Mouse (Mus musculus) inflammation-experienced regulatory T-cells, adult 6 months (primary cell): ENCODE results near the gene Gramd4. TPM values are rescaled to one million over a fixed set of nuclear protein-coding genes. Genes with fewer than 3 reads are reported as not detected.
"Not testable (repeated sequence)": the region's sequence is repeated elsewhere in the genome, so short reads cannot be mapped to it uniquely, and the experiment has no call there.

Experiments
- ATAC-seq: one replicate; pipeline ENCODE4 v1.8.0; 2017
- polyA plus RNA-seq, 3 experiments: library from polyadenylated mRNA; unstranded; fragments of 100-300 nt; shearing (Covaris generic); gene quantifications; one replicate each; pipeline ENCODE4 v1.2.1; 2017

Gene Gramd4
- polyA plus RNA-seq, 3 experiments from 2014 or later, result 13.4 to 26.0 (median 22.9) TPM

DNA sequence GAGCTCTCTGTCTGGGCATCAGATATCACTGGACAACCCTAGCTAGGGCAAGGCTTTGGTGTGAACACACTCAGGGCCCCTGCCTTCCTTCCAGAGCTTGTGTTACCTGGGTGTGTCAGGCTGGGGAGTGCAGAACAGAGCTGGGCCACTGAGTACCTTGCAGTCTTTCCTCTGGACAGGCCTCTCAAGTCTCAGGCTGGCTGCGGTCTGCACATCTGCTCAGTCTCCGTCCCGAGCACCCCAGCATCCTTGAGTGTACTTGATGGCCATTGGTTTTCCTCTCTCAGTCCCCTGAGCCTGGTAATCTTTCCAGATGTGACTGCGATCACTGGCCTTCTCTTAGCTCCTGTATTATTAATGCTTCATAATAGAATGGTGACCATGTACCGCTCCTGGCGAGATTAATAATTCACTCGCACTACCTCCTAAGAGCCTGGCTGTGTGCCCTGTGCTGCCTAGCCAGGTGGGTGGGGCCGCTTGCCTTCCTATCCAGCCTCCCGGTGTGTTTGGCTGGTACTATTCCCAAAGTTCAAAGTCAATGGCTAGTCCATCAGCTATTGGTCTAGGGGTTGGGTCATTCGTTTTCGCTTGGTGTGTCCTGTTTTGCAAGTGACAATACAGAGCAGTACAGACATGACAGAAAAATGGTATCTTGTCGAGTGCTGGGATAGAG, 34.6 kb downstream of the Gramd4 start:
- ATAC-seq, result no peak

DNA sequence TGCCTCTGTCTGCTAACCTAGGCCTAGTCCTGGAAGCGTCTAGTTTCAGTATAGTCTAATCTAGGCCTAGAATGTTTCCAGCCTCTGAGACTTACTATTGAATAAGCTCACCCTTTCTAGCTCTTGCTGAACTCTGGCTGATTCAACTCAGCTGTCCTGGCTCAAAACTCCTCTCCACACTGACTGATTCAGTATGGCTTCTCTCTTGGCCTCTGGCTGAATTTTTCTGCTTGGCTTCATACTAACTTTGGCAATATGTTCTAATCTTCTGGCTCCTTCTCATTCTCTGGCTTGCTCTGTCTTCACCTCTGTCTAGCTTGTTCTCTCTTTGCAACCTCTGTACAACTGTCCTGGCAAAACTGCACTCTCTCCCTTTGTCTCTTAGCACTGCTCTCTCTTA, 35.7 kb downstream of the Gramd4 start:
- no peak for ATAC-seq

DNA sequence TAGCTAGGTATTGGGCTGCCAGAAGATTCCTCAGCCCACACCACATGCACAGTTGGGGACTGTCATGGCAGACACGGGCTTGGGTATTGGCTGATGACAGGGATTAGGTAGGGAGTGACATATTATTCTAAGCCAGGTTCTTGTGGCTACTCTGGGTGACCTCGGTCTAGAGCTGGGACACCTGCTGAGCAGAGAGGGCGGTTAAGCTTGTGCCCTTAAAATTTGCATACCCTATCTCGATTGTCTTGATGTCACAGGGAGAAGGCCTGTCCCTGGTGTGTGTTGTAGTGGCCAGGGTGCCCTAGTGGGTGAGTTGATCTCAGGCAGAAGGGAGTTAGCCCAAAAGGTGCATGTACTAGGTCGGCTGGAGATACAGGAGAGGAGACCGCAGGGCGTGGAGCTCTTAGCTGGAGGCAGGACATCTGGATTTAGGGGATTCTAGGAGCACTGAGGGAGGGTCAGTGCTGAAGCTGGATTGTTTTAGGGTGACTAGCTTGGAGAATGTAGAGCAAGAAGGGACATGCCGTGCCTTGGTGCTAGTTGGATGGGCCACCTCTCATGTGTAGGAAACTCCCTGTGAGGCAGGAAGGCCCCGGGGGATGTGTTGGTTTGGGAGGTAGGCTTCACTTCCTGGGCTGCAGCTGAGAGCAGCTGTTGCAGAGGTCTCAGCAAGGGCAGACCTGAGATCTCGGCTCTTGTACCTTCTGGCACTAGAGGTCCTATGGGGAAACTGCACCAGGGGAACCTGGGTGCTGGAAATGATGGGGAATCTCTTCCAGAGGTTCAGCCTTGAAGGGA, 37.0 kb downstream of the Gramd4 start:
- peak; percentile 94 for ATAC-seq

DNA sequence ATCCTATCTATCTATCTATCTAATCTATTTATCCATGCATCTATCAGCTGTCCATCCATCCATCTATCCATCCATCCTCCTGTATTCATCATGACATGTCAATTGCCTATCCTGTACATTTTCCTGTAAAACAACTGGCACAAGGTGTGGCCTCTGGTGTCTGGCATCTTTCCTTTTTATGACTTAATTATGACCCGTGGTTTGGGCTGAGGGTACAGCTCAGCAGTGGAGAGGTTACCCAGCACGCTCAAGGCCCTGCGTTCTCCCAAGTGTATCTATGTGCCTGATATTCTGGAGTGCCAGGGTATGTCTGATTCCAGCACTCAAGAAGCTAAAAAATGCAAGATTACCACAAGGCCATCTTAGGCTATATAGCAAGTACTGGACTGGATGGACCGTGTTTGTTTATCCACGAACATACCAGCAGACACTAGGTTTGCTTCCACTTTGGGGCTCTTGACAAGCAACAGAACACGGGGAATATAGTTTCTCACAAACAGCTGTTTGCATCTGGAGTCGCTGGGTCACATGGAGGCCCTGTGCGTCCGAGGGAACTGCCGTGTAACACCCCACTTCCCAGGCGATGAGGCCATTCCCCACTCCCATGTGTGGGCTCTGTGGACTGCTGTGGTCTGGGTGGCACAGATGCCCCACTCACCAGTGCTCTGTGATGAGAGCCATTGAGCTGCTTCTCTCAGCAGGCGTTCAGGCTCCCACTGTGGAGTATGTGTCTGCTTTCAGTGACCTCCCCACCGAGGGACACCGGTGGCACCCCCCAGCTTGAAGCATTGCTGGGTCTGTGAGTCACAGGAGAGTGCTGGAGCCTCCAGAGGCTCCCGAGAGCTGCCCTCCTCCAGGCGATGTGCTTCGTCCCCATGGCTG, 38.5 kb downstream of the Gramd4 start:
- no peak for ATAC-seq

- ATAC-seq, result not testable (repeated sequence)
Observed at GRCm38 (mm10) chr15:86096604-86097020, 39.1 kb downstream of the Gramd4 start.

DNA sequence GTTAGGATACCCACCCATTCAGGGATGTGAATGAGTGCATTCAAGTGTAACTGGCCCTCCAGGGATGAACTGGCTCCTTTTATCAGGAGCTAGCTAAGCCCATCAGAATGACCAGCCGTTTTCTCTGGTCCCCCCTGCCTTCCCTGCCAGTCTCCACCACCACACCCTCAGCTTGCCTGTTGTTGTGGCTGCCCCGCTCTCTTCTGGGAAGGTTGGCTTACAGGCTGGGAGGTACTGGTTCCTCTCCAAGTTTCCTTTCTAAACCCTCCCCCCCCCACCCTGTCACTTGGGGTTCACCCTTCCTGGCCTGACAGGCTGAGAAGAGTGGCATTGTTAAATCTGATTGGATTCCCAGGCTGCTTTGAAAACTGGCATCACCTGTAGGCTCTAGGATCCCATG, 40.4 kb downstream of the Gramd4 start:
- no peak for ATAC-seq

- no peak for ATAC-seq
Observed at GRCm38 (mm10) chr15:86101585-86101984, 44.1 kb downstream of the Gramd4 start.

DNA sequence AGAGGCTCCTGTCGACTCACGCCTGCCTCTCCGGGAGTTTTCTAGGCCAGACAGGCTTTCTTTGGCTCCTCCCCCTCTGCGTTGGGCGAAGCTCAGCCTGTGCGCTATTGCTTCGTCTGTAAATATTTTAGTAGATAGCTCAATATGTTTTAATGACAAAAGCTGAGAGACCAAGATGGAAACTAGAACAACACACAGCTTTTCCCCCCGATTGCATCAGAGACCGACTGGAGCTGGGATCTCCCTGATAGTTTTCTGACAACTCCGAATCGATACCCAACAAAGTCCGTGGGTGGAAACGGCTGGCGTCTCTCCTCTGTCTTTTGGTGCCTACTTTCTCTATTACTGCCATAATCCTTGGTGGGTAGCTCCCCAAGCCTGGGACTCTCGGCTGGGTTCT, 44.8 kb downstream of the Gramd4 start:
- no peak for ATAC-seq

DNA sequence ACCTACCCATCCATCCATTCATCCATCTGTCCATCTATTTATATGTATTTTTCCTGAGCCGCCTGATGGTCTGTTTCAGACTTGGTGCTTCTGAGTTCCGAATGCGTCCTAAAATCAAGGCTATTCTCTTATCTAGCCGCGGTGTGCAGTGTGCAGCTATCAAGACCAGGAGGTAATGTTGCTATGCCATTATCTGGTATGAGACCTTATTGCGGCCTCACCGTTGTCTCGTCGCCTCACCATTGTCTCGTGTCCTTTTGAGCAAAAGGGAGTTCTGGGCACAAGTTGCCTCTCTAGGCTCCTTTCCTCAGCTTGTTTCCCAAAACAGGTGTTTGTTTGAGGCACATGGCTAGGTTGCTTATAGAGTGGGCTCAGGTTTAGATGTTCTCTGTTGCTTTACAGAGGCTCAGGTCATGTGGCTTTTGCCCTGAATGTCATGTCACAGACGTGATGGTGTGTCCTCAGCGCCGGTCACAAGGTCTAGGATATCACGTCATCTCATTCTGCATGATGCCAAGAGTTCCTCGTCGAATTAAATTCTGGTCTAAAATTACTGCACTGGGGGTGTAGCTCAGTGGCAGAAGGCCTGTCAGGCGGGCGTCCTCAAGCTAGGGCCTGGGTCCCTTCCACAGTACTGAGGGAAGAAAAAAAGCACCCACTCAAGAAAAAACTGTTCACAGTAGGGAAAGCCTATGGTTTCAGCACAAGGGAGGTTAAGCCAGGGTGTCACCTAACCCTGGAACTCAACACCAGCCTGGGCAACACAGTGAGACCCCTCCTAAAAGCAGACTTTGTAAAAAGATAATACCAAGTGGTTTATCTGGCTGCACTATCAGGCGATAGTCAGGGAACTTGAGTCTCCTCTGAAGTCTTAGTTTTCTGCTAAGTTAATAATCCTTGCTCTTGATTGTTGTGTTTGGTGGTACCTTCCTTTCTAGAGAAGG, 47.2 kb downstream of the Gramd4 start:
- no peak for ATAC-seq

- ATAC-seq, result no peak
Observed at GRCm38 (mm10) chr15:86105345-86105697, 47.8 kb downstream of the Gramd4 start.

GRCm38 (mm10) chr15:86105751-86106150, 48.3 kb downstream of the Gramd4 start:
- ATAC-seq, result no peak

- ATAC-seq, result no peak
Observed at GRCm38 (mm10) chr15:86107831-86108471, 50.5 kb downstream of the Gramd4 start.

- ATAC-seq, result no peak
Observed at GRCm38 (mm10) chr15:86109245-86109644, 51.8 kb downstream of the Gramd4 start.

DNA sequence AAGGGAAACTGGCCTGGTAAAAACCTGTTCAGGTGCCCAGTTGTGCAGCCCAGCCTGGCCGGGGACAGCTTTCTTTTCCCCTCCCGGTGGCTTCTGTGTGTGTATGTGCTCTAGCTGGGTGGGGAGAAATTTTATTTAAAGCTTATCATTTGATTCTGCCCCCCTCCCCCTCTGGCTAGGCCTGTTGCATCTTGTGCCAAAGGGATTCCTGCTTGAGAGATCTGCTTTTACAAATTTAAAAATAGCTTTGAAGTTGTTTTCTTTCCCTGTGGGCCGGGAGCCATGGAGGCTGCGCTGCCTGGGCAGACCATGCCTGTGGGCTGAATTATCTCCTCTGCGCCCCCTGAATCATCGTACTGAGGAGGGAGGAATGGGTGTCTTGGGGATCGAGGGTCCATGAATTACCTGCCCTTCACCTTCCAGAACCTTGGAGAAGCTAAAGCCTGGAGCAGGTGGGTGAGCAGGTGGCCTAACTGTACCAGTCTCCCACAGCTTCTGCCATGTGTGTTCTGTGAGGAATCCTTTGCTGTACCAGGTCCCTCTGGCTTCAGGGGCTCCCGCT, 52.2 kb downstream of the Gramd4 start:
- no peak for ATAC-seq

DNA sequence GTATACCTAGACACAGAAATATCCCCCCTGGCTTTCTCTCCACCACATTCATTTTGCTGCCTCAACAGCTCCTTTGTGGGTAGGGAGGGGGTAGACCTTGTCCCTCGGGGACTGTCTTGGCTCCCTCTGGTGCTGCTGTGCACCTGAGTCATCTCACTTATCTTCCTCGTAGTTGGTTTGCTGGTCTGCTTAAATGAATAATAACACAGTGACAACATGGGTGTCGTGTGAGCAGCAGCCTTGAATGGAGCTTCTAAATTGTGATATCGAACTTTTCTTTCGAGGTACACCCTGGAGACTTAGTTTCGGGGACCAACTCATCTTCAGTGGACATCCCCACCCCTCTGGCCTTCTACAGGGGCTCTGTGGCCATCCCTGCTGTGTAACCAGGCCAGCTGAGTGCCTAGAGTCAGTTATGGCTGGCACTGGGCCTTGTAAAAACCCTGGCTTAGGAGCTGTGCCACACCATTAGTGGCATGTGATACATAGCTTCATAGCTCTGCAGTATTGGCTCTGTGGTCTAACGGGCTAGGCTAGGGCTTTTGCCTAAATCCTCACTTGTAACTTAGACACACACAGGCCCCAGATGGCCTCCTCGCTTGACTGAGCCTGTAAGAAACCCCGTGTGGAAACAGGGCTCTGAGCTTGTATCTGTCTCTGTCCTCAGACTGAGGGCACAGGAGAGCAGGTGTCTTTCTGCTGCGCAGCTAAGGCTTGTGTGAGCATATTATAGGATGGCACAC, 53.0 kb downstream of the Gramd4 start:
- no peak for ATAC-seq

DNA sequence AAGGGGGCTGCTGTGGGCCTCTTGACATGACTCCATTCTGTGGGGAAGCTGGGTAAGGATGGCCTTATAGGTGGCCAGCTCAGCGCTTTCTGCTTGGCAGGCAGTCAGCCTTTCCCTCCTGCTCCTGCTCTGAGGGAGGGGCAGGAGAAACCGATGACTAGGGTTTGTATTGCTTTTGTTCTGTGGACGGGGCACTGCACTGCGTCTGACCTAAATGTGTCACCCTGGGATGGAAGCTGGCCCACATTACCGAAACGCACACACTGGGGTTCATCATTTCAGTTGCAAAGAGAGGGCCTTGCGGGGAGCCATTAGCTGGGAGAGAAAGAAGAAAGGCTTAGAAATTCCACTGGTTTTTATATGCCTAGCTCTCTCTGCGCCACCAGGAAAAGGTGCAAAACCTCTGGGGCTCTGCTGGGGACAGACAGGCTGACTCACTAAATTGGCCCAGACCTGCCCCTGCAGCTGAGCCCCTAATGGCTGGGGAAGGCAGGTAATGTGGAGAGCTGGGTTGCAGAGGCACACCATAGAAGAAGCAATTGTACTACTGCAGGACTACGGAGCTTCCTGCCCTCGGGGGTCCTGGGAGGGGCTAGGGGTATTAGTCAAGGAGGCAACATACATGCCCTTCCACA, 55.3 kb downstream of the Gramd4 start:
- no peak for ATAC-seq

DNA sequence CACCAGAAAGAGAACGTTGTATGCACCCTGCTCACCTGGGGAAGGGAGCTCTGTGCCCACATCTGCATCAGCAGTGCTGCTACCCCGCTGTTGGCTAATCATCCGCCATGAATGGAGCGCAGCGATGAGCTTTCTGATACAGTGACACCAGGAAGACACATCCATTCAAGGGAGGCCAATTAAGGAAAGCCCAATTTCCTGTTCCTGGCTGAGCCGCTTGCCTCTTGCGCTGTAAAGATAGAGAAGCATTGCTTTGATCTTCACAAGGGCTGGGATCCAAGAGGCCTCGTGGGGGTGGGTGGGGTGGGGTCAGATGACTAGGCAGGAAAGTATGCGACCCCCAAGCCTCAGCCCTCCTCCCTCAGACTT, 55.8 kb downstream of the Gramd4 start:
- ATAC-seq, result peak; percentile 58

DNA sequence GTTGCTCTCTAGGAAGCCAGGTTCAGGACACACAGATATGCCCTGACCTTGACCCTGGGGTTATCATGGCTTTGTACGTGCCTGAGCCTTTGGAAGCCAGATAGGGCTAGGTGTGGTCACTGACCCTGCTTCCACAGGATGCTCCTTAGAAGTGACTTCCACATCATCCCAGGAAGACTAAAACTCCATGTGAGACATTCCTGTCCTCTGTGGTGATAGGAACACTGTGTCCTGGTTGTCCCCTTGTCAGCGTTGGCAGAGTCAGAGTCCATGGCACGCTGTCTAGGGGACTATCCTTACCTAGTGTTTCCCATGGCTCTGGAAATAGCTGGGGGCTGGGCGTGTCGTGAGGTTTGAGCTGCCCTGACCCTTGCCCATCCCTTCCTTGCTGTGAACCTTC, 58.9 kb downstream of the Gramd4 start:
- no peak for ATAC-seq

GRCm38 (mm10) chr15:86117115-86118100, 59.9 kb downstream of the Gramd4 start:
- ATAC-seq, result no peak
